Mouse (Mus musculus): ENCODE data around the gene Srebf1.

DNA sequence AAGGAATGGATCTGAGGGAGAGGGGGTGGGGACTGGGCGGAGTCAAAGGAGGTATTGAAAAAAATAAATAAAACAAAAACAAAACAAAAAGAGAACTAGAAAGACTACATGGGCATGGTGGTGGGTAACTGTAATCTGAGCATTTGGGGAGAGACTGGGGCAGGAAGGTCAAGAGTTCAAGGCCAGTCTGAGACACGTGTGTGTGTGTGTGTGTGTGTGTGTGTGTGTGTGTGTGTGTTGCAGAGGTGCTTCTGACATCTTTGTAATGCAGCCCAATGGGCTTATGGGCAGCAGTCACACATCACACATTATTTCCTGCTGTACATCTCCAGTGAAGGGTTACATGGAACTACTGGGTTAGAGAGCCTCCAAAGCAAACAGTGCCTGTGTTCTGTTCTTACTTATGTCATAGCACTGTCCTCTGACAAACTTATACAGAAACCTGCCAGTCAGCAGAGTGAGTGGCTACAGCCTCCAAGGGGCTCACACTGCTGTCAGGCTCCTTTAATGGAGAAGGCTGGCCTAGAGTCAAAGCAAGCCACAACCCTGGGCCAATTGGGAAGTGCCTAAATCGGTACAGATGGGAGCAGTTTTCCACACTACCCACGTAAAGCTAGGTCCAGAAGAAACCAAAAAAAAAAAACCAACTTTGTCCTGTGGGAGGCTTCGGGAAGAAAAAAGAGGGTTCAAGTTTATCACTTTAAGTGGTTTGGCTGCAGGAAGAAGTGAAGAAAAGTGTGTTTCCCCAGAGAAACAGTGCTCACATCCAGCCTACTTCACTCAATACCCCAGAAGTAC, 25.6 kb upstream of the Srebf1 start:
- TF ChIP-seq CTCF (IDR thresholded peaks at IDR 0.05; ENCODE audit: control insufficient read depth, insufficient read depth, low read length) (no peak), POLR2A (IDR thresholded peaks at IDR 0.05; ENCODE audit: borderline replicate concordance, control insufficient read depth, low read depth, low read length) (no peak)

Measured in bone marrow, adult 2 months (tissue).